Mouse (Mus musculus): ENCODE data around the gene Gm45808.
A peak's percentile ranks its signal among the peaks of the same experiment; 100 is the strongest.

Gm45808 gene

GRCm38 (mm10) chr7:45449974-45450373 lies 36.6 kb downstream of the Gm45808 start:
- DNase-seq (ENCODE audit: low spot score in 2 of 2), result no peak

GRCm38 (mm10) chr7:45447325-45447990 lies 39.2 kb downstream of the Gm45808 start:
- DNase-seq (ENCODE audit: low spot score in 2 of 2), result no peak

GRCm38 (mm10) chr7:45446589-45446988 lies 40.0 kb downstream of the Gm45808 start:
- no peak for DNase-seq (ENCODE audit: low spot score in 2 of 2)

DNA sequence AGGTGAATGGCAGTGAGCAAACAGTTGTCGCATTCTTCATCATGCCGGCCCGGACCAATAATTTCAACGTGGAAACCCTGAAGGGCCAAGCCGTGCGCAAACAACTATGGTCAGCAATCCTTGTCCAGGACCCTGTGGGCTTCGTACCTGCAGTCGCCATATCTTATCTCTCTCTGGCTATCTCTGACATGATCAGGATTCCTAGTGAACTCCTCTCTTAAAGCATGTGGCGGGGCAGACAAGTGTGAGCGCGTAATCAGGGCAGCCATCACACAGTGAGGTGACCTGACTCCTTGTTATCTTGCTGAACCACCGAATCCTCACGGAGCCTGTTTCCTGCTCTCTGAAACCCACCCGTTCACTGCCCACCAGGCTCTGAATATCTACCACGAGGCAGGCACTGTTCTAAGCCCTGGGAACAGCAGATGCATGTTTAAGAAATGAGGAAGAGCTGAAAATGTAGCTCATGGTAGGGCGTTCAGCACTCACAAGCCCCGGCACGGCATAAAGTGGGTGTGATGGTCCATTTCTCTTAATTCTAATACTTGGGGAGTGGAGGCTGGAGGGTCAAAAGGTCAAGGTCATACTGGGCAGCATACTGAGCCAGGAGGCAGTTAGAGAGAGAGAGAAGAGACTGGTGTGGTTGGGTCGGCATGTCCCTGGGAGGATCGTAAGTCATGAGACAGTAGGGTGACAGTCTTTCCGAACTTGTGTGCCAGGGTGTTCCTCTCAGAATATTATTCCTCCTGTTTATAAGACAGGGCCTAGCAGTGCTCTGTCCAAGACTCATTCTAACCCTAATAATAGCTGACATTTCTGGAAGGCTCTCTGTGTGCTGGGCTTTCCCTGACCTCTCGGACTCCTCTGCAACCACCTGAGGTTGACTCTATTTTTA lies 42.8 kb downstream of the Gm45808 start:
- no peak for DNase-seq (ENCODE audit: low spot score in 2 of 2)

- DNase-seq (ENCODE audit: low spot score in 2 of 2), result no peak
Observed at GRCm38 (mm10) chr7:45437521-45438276, 48.9 kb downstream of the Gm45808 start, which contains the start of gene Ruvbl2. Gene Ruvbl2 (minus strand): TSS chr7:45438096.

- DNase-seq (ENCODE audit: low spot score in 2 of 2), result no peak
Observed at GRCm38 (mm10) chr7:45437046-45437445, 49.6 kb downstream of the Gm45808 start.

DNA sequence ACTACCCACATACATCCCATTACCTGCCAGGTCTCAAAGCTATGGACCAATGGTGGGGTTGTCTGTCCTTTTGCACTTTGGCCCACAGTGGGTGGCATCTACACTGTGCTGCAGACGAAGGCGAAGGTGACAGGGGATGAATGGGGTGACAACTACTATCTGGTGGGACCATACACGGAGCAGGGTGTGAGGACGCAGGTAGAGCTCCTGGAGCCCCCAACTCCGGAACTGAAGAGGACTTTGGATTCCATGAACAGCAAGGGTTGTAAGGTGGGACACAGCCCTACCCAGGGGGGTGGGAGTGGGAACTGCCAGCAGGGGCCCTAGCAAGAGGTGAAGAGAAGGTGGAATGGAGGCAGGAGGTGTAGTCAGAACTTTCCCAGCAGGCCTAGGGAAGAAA lies 50.2 kb downstream of the Gm45808 start:
- no peak for DNase-seq (ENCODE audit: low spot score in 2 of 2)

DNA sequence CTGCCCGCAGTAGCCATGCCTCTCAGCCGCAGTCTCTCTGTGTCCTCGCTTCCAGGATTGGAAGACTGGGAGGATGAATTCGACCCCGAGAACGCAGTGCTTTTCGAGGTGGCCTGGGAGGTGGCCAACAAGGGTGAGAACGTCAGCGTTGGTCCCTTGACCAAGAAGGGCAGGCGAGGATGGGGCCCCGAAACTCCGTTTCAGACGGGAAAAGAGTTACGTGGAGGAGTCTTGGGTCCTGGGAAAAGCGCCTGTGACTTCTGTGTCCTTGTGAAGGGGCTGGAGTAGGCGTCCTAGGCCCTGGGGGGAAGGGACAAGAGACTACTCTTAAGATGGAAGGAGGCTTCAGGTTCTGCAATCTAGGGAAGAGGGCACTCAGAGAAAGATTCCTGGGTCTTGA lies 51.6 kb downstream of the Gm45808 start:
- DNase-seq (ENCODE audit: low spot score in 2 of 2), result no peak

- peak; percentile 100 for DNase-seq (ENCODE audit: low spot score in 2 of 2)
Observed at GRCm38 (mm10) chr7:45434203-45435015, 52.2 kb downstream of the Gm45808 start, which contains the start of gene Gys1. Gene Gys1 (plus strand): TSS chr7:45434844.

GRCm38 (mm10) chr7:45433835-45434202 lies 52.8 kb downstream of the Gm45808 start:
- DNase-seq (ENCODE audit: low spot score in 2 of 2), result no peak

GRCm38 (mm10) chr7:45426556-45426955 lies 60.1 kb downstream of the Gm45808 start:
- no peak for DNase-seq (ENCODE audit: low spot score in 2 of 2)

GRCm38 (mm10) chr7:45421194-45421593 lies 65.4 kb downstream of the Gm45808 start:
- DNase-seq (ENCODE audit: low spot score in 2 of 2), result no peak

DNA sequence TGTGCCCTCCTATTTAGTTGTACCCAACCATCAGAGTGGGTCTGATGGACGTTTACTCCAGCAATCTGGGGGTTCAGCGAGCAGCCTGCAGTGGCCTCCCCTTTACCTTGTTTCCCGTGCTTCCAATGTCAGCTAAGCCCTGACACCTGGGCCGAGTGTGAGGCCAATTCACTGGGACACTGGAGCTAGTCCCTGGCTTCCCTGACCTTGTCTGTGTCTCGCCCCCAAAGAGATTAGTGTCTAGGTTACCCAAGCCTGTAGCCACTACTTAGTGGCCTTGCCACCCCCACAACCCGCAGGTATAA lies 66.0 kb downstream of the Gm45808 start, which contains the start of gene Lhb:
TSS of gene Lhb (plus strand) at position 206 of the 305 bp plus-strand sequence.
- DNase-seq (ENCODE audit: low spot score in 2 of 2), result no peak

GRCm38 (mm10) chr7:45419859-45420614 lies 66.6 kb downstream of the Gm45808 start:
- DNase-seq (ENCODE audit: low spot score in 2 of 2), result no peak

- no peak for DNase-seq (ENCODE audit: low spot score in 2 of 2)
Observed at GRCm38 (mm10) chr7:45417962-45418492, 68.6 kb downstream of the Gm45808 start.

All from left cerebral cortex, adult 9 months (tissue).